Mouse (Mus musculus) cortical plate, adult 2 months (tissue): ENCODE measurements at regions not wholly inside any gene's neighbourhood (a gene's known extent, or its start where the extent isn't known, plus 50 kb on each side); places are given as distances from the start of the nearest gene placed in this dataset.

Experiments
- CTCF ChIP-seq: fragments of 200-500 bp; IDR thresholded peaks from 2 replicates; pipeline ENCODE4 v1.5.1; 2011; ENCODE audit warnings: mild to moderate bottlenecking, control low read depth, low read length; ENCODE audit not compliant: insufficient read depth; ENCODE audit errors: extremely low read depth
- POLR2A ChIP-seq: fragments of 200-500 bp; IDR thresholded peaks from 2 replicates; pipeline ENCODE4 v1.6.1; 2011; ENCODE audit warnings: mild to moderate bottlenecking, low read length, control low read depth; ENCODE audit not compliant: insufficient read depth; ENCODE audit errors: extremely low read depth

GRCm38 (mm10) chr4:62822568-62822967 is 142.8 kb upstream of the Zfp618 start:
- TF ChIP-seq CTCF (peak; percentile 39; the same call in 1 of the 2 replicates), POLR2A (no peak)
